In genomic region chr14:31433851-31434360, GRCm38 (mm10) we compare ENCODE assay signal across 8 mouse cellular contexts. TPM values are rescaled to one million over a fixed set of nuclear protein-coding genes. Genes with fewer than 3 reads are reported as not detected.
A peak's percentile ranks its signal among the peaks of the same experiment; 100 is the strongest.
DNase-seq lines count a peak whose midpoint lies in the region; ATAC-seq lines count a peak whose summit lies in the region.

No protein-coding gene starts in this region.

- ATAC-seq in lung, embryonic 15.5 days (ENCODE audit: borderline replicate concordance, extremely low read depth, low FRiP score, low TSS enrichment), result no peak
- ATAC-seq in kidney, embryonic 16.5 days (ENCODE audit: low FRiP score, low TSS enrichment), result peak; percentile 32
- no peak for ATAC-seq in midbrain, embryonic 12.5 days (ENCODE audit: low FRiP score, low read depth)

- DNase-seq in lung, postnatal 25 days (ENCODE audit: low spot score), result no peak
- DNase-seq in forelimb bud, embryonic 11.5 days (ENCODE audit: low read depth, low spot score), result peak; percentile 82
- DNase-seq in thymus, postnatal 4 days, result no peak
- no peak for DNase-seq in spleen, adult 12 weeks (ENCODE audit: low spot score)
- DNase-seq in layer of hippocampus, adult 18-20 months (ENCODE audit: low spot score in 2 of 2), result no peak

- no peaks in the 10 kb centered on the region for H3K36me3 ChIP-seq in lung, embryonic 15.5 days
- no peaks in the 10 kb centered on the region for H3K36me3 ChIP-seq in kidney, embryonic 16.5 days (ENCODE audit: insufficient read depth, low read length)
- H3K36me3 ChIP-seq in midbrain, embryonic 12.5 days, result no peaks in the 10 kb centered on the region; the same call in 1 of the 2 replicates

- 34% methylated on average over 7 of the region's 7 CpGs for WGBS in lung, embryonic 15.5 days
- WGBS in kidney, embryonic 16.5 days, result 12% methylated on average over 7 of the region's 7 CpGs
- WGBS in midbrain, embryonic 12.5 days, result 33% methylated on average over 7 of the region's 7 CpGs

- H3K9ac ChIP-seq in lung, embryonic 15.5 days, result no peak overlapping the region
- no peak overlapping the region; the same call in 1 of the 2 replicates for H3K9ac ChIP-seq in kidney, embryonic 16.5 days (replicated peaks; ENCODE audit: low read length)
- H3K9ac ChIP-seq in midbrain, embryonic 12.5 days (replicated peaks), result no peak overlapping the region; the same call in 1 of the 2 replicates

- peaks cover 57% of the 10 kb centered on the region for H3K4me1 ChIP-seq in lung, embryonic 15.5 days
- H3K4me1 ChIP-seq in kidney, embryonic 16.5 days (ENCODE audit: insufficient read depth, low read length), result peaks cover 45% of the 10 kb centered on the region
- H3K4me1 ChIP-seq in midbrain, embryonic 12.5 days, result peaks cover 16% of the 10 kb centered on the region

- H3K9me3 ChIP-seq in lung, embryonic 15.5 days, result no peaks in the 10 kb centered on the region
- H3K9me3 ChIP-seq in kidney, embryonic 16.5 days (ENCODE audit: low read length), result no peaks in the 10 kb centered on the region
- H3K9me3 ChIP-seq in midbrain, embryonic 12.5 days, result no peaks in the 10 kb centered on the region

- H3K4me2 ChIP-seq in lung, embryonic 15.5 days, result peak overlapping the region; percentile 86
- peak overlapping the region; percentile 45 for H3K4me2 ChIP-seq in kidney, embryonic 16.5 days (replicated peaks; ENCODE audit: low read depth, low read length)
- H3K4me2 ChIP-seq in midbrain, embryonic 12.5 days (replicated peaks), result peak overlapping the region; percentile 91

- peaks cover 62% of the 10 kb centered on the region for H3K27me3 ChIP-seq in lung, embryonic 15.5 days
- peaks cover 7% of the 10 kb centered on the region; the same call in 1 of the 2 replicates for H3K27me3 ChIP-seq in kidney, embryonic 16.5 days (ENCODE audit: insufficient read depth, low read length)
- peaks cover 20% of the 10 kb centered on the region; the same call in 1 of the 2 replicates for H3K27me3 ChIP-seq in midbrain, embryonic 12.5 days

- H3K27ac ChIP-seq in lung, embryonic 15.5 days, result peak overlapping the region; percentile 81
- H3K27ac ChIP-seq in kidney, embryonic 16.5 days (ENCODE audit: low read length), result peak overlapping the region; percentile 53
- H3K27ac ChIP-seq in midbrain, embryonic 12.5 days (replicated peaks), result no peak overlapping the region

- H3K4me3 ChIP-seq in lung, embryonic 15.5 days, result no peak overlapping the region
- H3K4me3 ChIP-seq in kidney, embryonic 16.5 days (ENCODE audit: low read length), result peak overlapping the region; percentile 26
- peak overlapping the region; percentile 7; the same call in 1 of the 2 replicates for H3K4me3 ChIP-seq in midbrain, embryonic 12.5 days

RNA-seq across cellular contexts. Expression of gene Sh3bp5, which starts 2.0 kb away (rescaled TPM):
- polyA plus RNA-seq in lung, embryonic 15.5 days (2015; fragmentation: Nextera tagmentation; extraction: Ambion mirVana), result 25.4 and 26.4 TPM in 2 replicates
- polyA plus RNA-seq in kidney, embryonic 16.5 days (2015; fragmentation: Nextera tagmentation; extraction: Ambion mirVana), result 34.1 and 39.0 TPM in 2 replicates
- 43.3 and 46.8 TPM in 2 replicates for polyA plus RNA-seq in midbrain, embryonic 12.5 days (2016; fragmentation: Nextera tagmentation; extraction: Ambion mirVana)
- total RNA-seq in layer of hippocampus, adult 18-20 months (2021), result 100 to 1,000 TPM; 158 to 165 TPM
